Mouse (Mus musculus) gastrocnemius, postnatal 10 days (tissue): ENCODE data around the gene Medag. TPM values are rescaled to one million over a fixed set of nuclear protein-coding genes. Genes with fewer than 3 reads are reported as not detected.

Experiments used
- total RNA-seq, 2 experiments: library from RNA; stranded (reverse); gene quantifications; 2 replicates each; pipeline ENCODE4 v1.2.3; 2021

Gene Medag
- total RNA-seq, 2 experiments from 2014 or later = 19.6 to 21.6 TPM

Other genes starting within 250 kb of the Medag start
- 10 to 100 TPM; 22.7 to 25.9 TPM for gene Uspl1, start 227.4 kb upstream of the Medag start, total RNA-seq
- 100 to 1,000 TPM; 176 to 183 TPM for gene Hmgb1, start 227.3 kb upstream of the Medag start, total RNA-seq
- gene Alox5ap, start 147.0 kb upstream of the Medag start, total RNA-seq = 10 to 100 TPM in 1 of 2 experiments, 1 to 10 TPM in 1; 7.3 to 10.5 TPM
- gene Tex26, start 27.9 kb downstream of the Medag start, total RNA-seq = under 1 TPM in 1 of 2 experiments, not detected in 1; 0.27 TPM
- under 1 TPM in 1 of 2 experiments, not detected in 1; 0.14 TPM for gene Wdr95, start 116.9 kb downstream of the Medag start, total RNA-seq
- 10 to 100 TPM; 30.0 to 37.7 TPM for gene Hsph1, start 224.6 kb downstream of the Medag start, total RNA-seq